Mouse (Mus musculus) midbrain, embryonic 13.5 days (tissue): ENCODE measurements at regions not wholly inside any gene's neighbourhood (a gene's known extent, or its start where the extent isn't known, plus 50 kb on each side); places are given as distances from the start of the nearest gene placed in this dataset.

Experiments
- ATAC-seq: fragments of 200-750 bp; cut with Nextera tagmentation; 2 replicates; pipeline ENCODE4 v1.8.0; 2017; ENCODE audit warnings: mild to moderate bottlenecking, moderate TSS enrichment, moderate library complexity
- H3K27ac ChIP-seq: fragments of 300-500 bp; sonication (generic); 2 replicates; pipeline ENCODE4 v1.5.1; 2015; ENCODE audit warnings: inconsistent platforms, mild to moderate bottlenecking, moderate library complexity
- H3K27me3 ChIP-seq: fragments of 300-500 bp; sonication (generic); 2 replicates; pipeline ENCODE4 v1.6.1; 2015; ENCODE audit warnings: mild to moderate bottlenecking, inconsistent platforms
- H3K36me3 ChIP-seq: fragments of 300-500 bp; sonication (generic); 2 replicates; pipeline ENCODE4 v1.6.1; 2015; ENCODE audit warnings: mild to moderate bottlenecking, inconsistent platforms
- H3K4me1 ChIP-seq: fragments of 300-500 bp; sonication (generic); replicated peaks from 2 replicates; pipeline ENCODE4 v1.6.1; 2015; ENCODE audit warnings: inconsistent platforms
- H3K4me2 ChIP-seq: fragments of 300-500 bp; sonication (generic); replicated peaks from 2 replicates; pipeline ENCODE4 v1.6.1; 2015; ENCODE audit warnings: moderate library complexity, mild to moderate bottlenecking, inconsistent platforms
- H3K4me3 ChIP-seq: fragments of 300-500 bp; sonication (generic); replicated peaks from 2 replicates; pipeline ENCODE4 v1.5.1; 2015; ENCODE audit warnings: mild to moderate bottlenecking, inconsistent platforms
- H3K9ac ChIP-seq: fragments of 300-500 bp; sonication (generic); replicated peaks from 2 replicates; pipeline ENCODE4 v1.6.1; 2015; ENCODE audit warnings: mild to moderate bottlenecking, inconsistent platforms
- H3K9me3 ChIP-seq: fragments of 300-500 bp; sonication (generic); 2 replicates; pipeline ENCODE4 v1.6.1; 2016; ENCODE audit warnings: mild to moderate bottlenecking, inconsistent platforms
- WGBS: fragments of 180-500 bp; shearing (Covaris S2); methylation state at CpG from one replicate; pipeline ENCODE4 v1.1.7; 2015; 5-methylcytosine and 5-hydroxymethylcytosine counted together

DNA sequence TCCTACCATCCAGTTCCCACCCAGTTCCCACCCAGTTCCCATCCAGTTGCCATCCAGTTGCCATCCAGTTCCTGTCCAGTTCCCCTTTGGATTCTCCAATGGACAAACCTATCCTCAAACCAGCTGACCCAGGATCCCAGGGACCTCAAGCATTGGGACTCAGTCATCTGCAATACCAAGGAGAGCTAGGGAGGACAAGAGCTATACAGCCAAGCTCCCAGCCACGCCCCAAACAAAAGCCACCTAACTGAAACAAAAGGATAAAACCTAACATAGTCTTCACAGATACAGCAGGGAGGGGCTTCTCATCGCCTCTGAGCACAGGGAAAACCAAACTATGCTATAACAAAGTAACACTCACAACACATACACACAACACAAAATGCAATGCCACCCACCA lies 145.6 kb upstream of the Nfe2l3 start:
- Histone ChIP-seq H3K27me3 (no peaks in the 10 kb centered on the region), H3K4me2 (no peak overlapping the region), H3K27ac (no peak overlapping the region), H3K9ac (no peak overlapping the region), H3K36me3 (no peaks in the 10 kb centered on the region), H3K4me3 (no peak overlapping the region), H3K9me3 (no peaks in the 10 kb centered on the region), H3K4me1 (no peaks in the 10 kb centered on the region)
- 77% methylated on average over 2 of the region's 2 CpGs for WGBS
- no peak for ATAC-seq

DNA sequence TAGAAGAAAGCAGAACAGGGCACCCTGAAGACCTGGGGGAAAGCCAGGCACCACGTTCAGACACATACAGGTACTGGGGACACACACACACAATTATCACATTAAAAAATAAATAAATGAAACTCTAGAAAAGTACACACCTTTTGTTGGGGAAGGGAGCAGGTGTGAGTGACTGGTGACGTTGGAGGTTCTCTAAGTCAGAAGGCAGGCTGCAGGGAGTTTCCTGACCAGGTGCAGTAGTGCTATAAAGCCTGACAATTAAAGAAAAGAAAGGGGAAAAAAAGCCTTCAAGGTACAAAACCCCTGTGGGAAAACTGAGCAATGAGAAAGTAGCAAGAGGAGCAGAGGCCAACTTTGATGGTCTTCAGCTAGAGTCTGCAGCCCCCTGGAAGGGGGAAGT lies 145.1 kb upstream of the Nfe2l3 start:
- H3K9me3 ChIP-seq = no peaks in the 10 kb centered on the region
- WGBS = 79% methylated on average over 2 of the region's 2 CpGs
- ATAC-seq = no peak
- H3K27me3 ChIP-seq = no peaks in the 10 kb centered on the region
- H3K9ac ChIP-seq = no peak overlapping the region
- no peak overlapping the region for H3K4me3 ChIP-seq
- no peak overlapping the region for H3K4me2 ChIP-seq
- no peak overlapping the region for H3K27ac ChIP-seq
- H3K4me1 ChIP-seq = no peaks in the 10 kb centered on the region
- no peaks in the 10 kb centered on the region for H3K36me3 ChIP-seq

DNA sequence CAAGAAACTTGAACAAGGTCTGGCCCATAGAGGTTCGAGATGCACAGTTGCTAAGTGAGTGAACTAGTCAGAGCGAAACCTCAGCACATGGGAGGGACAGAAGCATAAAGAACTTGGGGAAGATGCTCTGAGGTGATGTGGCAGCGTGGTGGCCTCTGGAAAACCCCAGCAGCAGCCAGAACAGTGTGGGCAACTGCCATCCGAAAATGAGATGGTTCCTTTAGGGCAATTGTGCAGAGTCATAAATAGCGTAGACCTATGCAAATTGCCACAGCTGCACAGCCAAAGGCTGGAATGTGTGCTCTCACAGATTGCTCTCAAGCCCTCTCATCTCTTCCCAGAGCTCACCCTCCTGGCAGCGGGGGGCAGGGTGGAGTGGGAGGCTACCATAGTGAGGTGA lies 144.7 kb upstream of the Nfe2l3 start:
- no peak overlapping the region for H3K9ac ChIP-seq
- H3K4me2 ChIP-seq = no peak overlapping the region
- H3K27ac ChIP-seq = no peak overlapping the region
- no peak overlapping the region for H3K4me3 ChIP-seq
- no peaks in the 10 kb centered on the region for H3K9me3 ChIP-seq
- no peak for ATAC-seq
- no peaks in the 10 kb centered on the region for H3K36me3 ChIP-seq
- 77% methylated on average over 6 of the region's 6 CpGs for WGBS
- H3K4me1 ChIP-seq = no peaks in the 10 kb centered on the region
- no peaks in the 10 kb centered on the region for H3K27me3 ChIP-seq

DNA sequence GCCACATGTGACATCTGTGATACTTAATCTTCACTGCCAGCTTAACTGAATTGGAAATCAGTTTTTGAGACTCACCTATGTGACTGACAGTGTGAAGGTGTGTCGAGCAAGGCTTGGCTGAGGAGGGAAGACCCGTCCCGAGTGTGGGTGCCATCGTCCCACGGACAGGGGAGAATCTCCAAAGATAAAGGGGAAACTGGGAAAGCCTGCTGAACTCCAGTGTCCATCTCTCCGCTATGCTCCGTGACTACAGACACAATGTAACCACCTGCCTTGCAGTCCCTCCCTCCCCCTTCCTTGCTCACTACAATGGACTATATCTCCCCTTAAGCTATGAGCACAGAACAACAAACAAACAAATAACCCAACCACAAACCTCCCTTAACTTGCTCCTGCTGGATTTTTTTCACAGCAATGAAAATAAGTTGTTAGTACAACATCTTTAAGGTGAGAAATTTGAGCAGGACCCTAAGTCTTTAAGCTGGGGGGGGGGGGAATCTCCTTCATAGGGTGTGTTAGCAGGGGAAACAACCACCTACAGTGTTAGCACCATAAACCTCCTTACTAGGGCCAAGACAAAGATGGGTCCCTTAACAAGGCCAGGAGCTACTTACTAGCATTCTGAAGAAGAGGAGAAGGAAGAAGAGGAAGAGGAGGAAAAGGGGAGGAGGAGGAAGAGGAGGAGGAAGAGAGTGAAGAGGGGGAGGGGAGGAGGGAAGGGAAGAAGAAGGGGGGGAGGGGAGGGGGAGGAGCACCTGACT lies 144.0 kb upstream of the Nfe2l3 start:
- Histone ChIP-seq H3K4me1 (no peaks in the 10 kb centered on the region), H3K4me2 (no peak overlapping the region), H3K9ac (no peak overlapping the region), H3K9me3 (no peaks in the 10 kb centered on the region), H3K27ac (no peak overlapping the region), H3K36me3 (no peaks in the 10 kb centered on the region), H3K27me3 (no peaks in the 10 kb centered on the region), H3K4me3 (no peak overlapping the region)
- WGBS = 84% methylated on average over 7 of the region's 7 CpGs
- ATAC-seq = no peak

DNA sequence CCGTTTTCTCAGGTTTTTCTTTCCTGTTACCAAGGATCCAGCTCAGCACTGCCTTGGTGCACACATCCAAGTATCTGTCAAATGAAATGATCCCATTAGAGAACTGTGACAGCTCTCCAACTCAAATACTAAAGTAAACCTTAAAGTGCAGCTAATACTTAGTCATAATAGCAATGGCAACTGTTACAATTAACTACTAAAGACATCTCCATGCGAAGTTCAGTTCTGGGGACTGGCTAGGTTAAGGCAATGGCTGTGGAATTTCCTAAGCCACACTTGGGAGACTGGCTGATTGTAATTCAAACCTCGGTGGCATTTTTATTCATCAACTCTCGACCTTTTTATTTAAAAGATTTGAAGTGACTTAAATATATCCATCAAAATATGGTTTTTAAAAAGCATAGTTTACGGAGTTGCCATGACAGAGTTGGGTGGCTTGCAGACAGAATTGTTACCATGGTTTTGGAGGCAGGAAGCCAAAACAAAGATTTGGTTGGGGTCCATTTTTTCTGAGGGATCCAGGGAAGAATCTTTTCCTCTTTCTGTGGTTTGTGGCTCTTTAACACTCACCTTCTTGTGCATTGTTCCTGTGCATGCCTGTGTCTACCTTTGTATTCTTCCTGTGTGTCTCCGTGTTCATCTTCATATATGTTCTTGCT lies 143.3 kb upstream of the Nfe2l3 start:
- no peaks in the 10 kb centered on the region for H3K27me3 ChIP-seq
- 66% methylated on average over 6 of the region's 6 CpGs for WGBS
- no peak overlapping the region for H3K4me3 ChIP-seq
- H3K27ac ChIP-seq = no peak overlapping the region
- no peaks in the 10 kb centered on the region for H3K9me3 ChIP-seq
- H3K9ac ChIP-seq = no peak overlapping the region
- no peaks in the 10 kb centered on the region for H3K36me3 ChIP-seq
- no peak overlapping the region for H3K4me2 ChIP-seq
- no peaks in the 10 kb centered on the region for H3K4me1 ChIP-seq
- ATAC-seq = no peak

DNA sequence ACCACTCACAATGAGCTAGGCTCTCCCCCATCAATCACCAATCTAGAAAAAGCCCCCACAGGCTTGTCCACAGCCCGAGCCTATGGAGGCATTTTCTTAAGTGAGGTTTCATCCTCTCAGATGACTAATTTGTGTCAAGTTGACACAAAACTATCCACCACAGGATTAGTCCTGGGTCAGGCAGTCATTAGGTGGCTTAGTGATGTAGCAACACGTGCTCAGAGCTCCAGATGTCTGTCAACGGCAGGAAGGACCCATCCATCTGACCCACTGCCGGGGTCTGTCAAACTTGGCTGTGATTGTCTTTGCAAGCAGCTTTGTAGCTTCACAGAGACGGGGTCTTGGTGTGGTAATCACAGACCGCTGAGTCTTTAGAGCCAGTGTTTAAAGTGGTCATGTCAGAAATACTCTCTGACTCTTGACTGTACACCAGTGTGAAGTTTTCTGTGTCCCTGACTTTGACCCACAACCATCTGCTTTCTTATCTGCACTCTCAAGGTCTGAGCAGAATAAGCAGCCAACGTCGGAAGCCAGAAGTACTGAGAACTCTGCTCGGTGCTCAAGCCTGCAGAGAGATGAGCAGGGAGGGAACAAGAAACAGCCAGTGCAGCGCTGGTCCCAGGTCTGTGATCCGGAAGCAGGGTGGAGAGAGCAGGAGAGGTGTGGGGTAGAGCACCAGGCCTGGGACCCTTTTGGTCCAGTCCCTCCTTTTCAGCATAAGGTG lies 131.6 kb upstream of the Nfe2l3 start:
- Histone ChIP-seq H3K9ac (no peak overlapping the region), H3K9me3 (peaks cover 3% of the 10 kb centered on the region; the same call in 1 of the 2 replicates), H3K36me3 (no peaks in the 10 kb centered on the region), H3K27ac (no peak overlapping the region), H3K4me3 (no peak overlapping the region), H3K4me2 (no peak overlapping the region), H3K27me3 (no peaks in the 10 kb centered on the region), H3K4me1 (no peaks in the 10 kb centered on the region)
- ATAC-seq = no peak
- WGBS = 84% methylated on average over 11 of the region's 11 CpGs

DNA sequence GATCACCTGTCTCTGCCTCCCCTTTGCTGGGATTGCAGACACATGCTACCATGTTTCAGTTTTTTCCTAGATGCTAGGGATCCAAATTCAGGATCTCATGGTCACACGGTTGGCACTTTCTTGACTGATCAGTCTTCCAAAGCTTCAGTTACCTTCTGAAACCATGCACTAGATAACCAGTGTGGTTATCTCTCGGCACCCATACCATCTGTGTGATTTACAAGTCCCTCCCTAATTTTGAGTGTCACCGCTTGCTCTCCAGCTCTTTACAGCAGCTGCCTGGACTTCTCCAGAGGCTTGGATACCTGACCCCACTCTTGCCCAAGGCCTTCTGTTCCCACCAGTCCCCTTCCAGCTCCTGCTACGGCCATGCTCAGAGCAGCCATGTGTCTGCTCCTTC lies 130.6 kb upstream of the Nfe2l3 start:
- no peak overlapping the region for H3K4me3 ChIP-seq
- no peaks in the 10 kb centered on the region for H3K36me3 ChIP-seq
- H3K27ac ChIP-seq = no peak overlapping the region
- H3K27me3 ChIP-seq = no peaks in the 10 kb centered on the region
- H3K4me2 ChIP-seq = no peak overlapping the region
- H3K4me1 ChIP-seq = no peaks in the 10 kb centered on the region
- peaks cover 3% of the 10 kb centered on the region; the same call in 1 of the 2 replicates for H3K9me3 ChIP-seq
- no peak for ATAC-seq
- H3K9ac ChIP-seq = no peak overlapping the region
- 88% methylated on average over 4 of the region's 4 CpGs for WGBS

DNA sequence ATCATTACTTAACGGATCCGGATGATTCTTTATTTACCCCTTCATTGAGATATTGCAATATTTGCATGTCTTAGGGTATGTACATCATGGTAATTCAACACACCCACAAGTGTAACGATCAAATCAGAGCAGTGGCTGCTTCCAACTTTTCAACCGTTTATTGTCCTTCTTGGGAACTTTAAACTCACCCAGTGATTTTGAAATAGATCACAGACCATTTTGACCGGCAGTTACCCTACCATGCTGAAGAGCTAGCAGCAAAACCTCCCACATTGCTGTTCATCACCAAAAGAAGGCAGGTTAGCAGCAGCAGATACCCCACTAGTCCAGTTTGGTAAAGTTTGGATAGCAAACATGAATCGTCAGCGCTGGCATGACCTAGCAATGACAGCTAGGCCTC lies 130.2 kb upstream of the Nfe2l3 start:
- Histone ChIP-seq H3K4me1 (no peaks in the 10 kb centered on the region), H3K4me2 (no peak overlapping the region), H3K27ac (no peak overlapping the region), H3K4me3 (no peak overlapping the region), H3K36me3 (no peaks in the 10 kb centered on the region), H3K27me3 (no peaks in the 10 kb centered on the region), H3K9me3 (peaks cover 3% of the 10 kb centered on the region; the same call in 1 of the 2 replicates), H3K9ac (no peak overlapping the region)
- WGBS = 95% methylated on average over 7 of the region's 7 CpGs
- ATAC-seq = no peak

DNA sequence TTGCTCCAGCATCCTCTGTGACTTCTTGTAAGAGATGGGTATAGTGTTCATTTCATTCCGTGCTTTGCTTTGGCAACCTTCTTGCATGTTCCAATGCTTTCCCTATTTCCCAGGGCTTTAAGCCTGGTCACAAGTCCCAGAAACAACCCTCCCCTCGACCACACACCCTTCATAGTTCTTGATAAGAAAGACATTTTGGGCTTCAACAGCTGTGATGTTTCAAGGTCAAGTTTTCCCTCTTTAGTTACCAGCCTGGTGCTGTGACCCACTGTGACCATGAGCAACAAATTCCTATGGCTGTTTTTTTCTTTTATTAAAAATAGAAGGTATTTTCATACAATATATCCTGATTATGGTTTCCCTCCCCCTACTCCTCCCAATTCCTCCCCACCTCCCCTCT lies 114.1 kb upstream of the Nfe2l3 start:
- ATAC-seq = no peak
- Histone ChIP-seq H3K27ac (no peak overlapping the region), H3K4me1 (peaks cover 5% of the 10 kb centered on the region), H3K4me3 (no peak overlapping the region), H3K9ac (no peak overlapping the region), H3K9me3 (no peaks in the 10 kb centered on the region), H3K4me2 (no peak overlapping the region), H3K27me3 (no peaks in the 10 kb centered on the region), H3K36me3 (no peaks in the 10 kb centered on the region)
- WGBS = 69% methylated on average over 2 of the region's 2 CpGs

DNA sequence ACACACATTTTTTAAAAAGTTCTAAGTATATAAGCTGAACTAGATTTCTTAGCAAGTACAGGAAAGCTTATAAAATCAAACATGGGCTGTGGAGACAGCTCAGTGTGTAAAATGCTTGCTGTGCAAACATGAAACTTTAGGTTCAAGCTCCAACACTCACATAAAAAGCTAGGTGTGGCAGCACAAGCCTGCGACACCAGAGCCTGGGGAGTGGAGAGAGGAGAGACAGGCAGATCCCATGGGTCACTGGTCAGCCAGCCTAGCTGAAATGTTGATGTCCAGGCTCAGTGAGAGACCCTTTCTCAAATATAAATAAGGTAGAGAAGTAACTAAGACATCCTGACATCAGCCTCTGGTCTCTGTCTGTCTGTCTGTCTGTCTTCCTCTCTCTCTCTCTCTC lies 112.5 kb upstream of the Nfe2l3 start:
- Histone ChIP-seq H3K27me3 (no peaks in the 10 kb centered on the region), H3K4me2 (no peak overlapping the region), H3K4me3 (no peak overlapping the region), H3K36me3 (no peaks in the 10 kb centered on the region), H3K4me1 (peaks cover 11% of the 10 kb centered on the region), H3K9ac (no peak overlapping the region), H3K27ac (no peak overlapping the region), H3K9me3 (no peaks in the 10 kb centered on the region)
- no peak for ATAC-seq
- WGBS = 88% methylated on average over 1 of the region's 1 CpGs

DNA sequence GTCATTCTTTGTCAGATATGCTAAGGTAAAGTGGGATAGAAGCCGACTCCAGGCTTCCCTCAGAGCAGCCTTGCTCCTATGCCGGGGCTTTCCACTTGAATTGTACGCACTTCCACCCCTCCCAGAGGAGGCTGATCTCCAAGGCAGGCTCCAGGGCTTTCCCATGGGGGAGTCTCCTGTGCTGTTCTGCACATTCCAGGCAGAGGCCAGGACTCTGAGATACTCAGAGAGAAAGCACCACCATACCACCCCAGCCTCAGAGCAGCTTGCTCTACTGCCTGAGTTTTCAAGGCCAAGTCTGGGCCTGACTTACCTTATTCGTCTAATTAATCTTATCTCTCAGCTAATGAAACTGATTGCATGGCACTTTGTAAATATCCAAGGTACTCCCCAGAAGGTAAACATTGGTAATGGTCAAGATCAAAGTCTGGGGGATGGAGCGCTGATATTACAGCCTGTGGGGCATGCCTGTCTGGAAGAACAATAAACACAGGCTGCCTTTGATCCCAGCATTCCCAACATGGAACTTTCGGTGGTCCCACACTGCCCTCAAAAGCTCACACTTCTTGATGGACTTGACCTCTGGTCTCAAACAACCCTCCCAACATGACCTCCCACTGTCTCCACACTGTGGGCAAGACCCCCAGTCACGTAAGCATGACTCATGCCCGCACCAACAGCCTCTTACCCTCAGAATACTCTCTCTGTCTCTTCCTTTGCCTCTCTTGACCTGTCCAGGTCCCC lies 111.6 kb upstream of the Nfe2l3 start:
- Histone ChIP-seq H3K4me2 (no peak overlapping the region), H3K4me3 (no peak overlapping the region), H3K9me3 (no peaks in the 10 kb centered on the region), H3K27me3 (no peaks in the 10 kb centered on the region), H3K36me3 (no peaks in the 10 kb centered on the region), H3K9ac (no peak overlapping the region), H3K27ac (peak overlapping the region; percentile 44; the same call in 1 of the 2 replicates), H3K4me1 (peaks cover 12% of the 10 kb centered on the region)
- no peak for ATAC-seq
- WGBS = 57% methylated on average over 8 of the region's 8 CpGs
